Mouse (Mus musculus): ENCODE measurements at regions not wholly inside any gene's neighbourhood (a gene's known extent, or its start where the extent isn't known, plus 50 kb on each side); places are given as distances from the start of the nearest gene placed in this dataset.

DNA sequence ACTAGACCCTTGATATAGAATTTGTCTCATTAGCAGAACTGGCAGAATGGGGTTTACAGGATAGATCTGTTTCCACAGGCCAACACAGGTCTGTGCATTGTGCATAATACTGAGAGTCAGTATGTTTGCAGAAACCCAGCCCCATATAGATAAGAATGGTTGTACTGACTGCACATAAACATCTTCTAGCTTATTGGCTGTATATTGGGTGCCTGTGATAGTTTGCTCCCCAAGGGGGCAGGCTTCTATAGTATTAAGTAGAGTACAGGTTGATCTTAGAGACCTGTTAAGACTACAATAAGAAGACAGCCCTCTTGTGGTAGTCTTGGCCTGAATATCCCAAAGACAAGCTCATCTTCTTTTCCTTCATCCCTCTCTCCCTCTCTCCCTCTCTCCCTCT, 90.1 kb upstream of the Tex13c2 start:
- Histone ChIP-seq H3K27ac (ENCODE audit: low read depth, low read length) (no peak overlapping the region), H3K27me3 (ENCODE audit: control insufficient read depth, insufficient read depth, low read length) (no peaks in the 10 kb centered on the region), H3K9me3 (ENCODE audit: control insufficient read depth, low read length) (no peaks in the 10 kb centered on the region), H3K4me1 (ENCODE audit: control insufficient read depth, insufficient read depth, low read length) (no peaks in the 10 kb centered on the region), H3K36me3 (ENCODE audit: control insufficient read depth, insufficient read depth, low read length) (no peaks in the 10 kb centered on the region), H3K4me2 (no peak overlapping the region), H3K9ac (ENCODE audit: low read length) (no peak overlapping the region), H3K4me3 (ENCODE audit: low read depth, low read length) (no peak overlapping the region)
- DNase-seq (ENCODE audit: low spot score, missing footprints) (no peak), ATAC-seq (ENCODE audit: low FRiP score) (no peak)

DNA sequence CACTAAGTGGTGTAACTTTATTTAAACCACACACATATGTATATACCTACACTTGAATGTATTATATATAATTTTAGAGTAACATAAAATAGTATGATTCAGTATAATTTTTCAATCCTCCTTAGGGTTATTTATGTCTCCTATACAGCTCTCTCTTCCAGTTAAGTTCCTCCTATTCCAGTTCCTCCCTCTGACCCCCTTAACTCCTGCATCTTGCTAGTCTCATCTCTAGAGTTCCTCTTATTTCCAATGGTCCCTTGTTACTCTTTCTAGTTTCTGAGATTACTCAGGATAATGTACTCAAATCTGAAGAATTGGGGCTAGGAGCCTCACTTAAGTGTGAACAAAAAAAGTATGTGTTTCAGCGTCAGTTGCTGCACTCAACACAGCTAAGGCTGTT, 88.4 kb upstream of the Tex13c2 start:
- no peaks in the 10 kb centered on the region for H3K9me3 ChIP-seq (ENCODE audit: control insufficient read depth, low read length)
- no peak for DNase-seq (ENCODE audit: low spot score, missing footprints)
- H3K9ac ChIP-seq (ENCODE audit: low read length): no peak overlapping the region
- no peak for ATAC-seq (ENCODE audit: low FRiP score)
- H3K27me3 ChIP-seq (ENCODE audit: control insufficient read depth, insufficient read depth, low read length): no peaks in the 10 kb centered on the region
- WGBS: 68% methylated on average over 1 of the region's 1 CpGs
- no peaks in the 10 kb centered on the region for H3K36me3 ChIP-seq (ENCODE audit: control insufficient read depth, insufficient read depth, low read length)
- H3K4me1 ChIP-seq (ENCODE audit: control insufficient read depth, insufficient read depth, low read length): no peaks in the 10 kb centered on the region
- H3K4me3 ChIP-seq (ENCODE audit: low read depth, low read length): no peak overlapping the region
- H3K4me2 ChIP-seq: no peak overlapping the region
- no peak overlapping the region for H3K27ac ChIP-seq (ENCODE audit: low read depth, low read length)

DNA sequence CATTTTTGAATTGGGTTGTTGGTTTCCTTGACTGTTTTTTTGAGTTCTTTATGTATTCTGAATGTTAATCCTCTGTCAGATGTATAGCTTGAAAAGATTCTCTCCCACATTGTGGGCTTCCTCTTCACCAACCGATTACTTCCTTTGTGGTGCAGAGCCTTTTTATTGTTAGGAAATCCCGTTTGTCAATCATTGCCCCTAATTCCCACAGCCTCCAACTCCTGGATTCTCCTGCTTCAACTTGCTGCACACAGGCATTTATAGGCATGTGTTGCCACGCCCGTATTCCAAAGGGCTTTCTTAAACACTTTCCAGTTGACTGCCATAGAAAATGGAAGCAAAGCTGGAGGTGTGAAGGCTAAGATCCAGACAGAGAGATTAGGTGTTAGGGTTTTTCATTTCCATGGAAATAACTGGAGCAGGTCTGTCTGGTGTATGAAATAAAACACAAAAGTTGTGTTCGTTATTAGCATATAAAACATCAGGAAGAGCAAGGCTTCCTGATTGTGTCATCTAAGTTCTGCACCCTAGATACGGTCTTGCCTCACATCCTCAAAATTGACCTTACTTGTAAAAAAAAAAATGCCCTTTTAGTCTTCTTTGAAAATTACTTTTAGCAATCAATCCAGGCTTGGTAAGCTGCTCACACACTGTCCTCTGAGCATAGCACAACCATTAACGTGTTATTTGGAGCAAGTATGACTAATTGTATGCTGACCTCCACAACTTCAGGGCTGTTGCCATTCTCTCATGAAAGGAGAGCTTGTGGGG, 87.7 kb upstream of the Tex13c2 start:
- Histone ChIP-seq H3K36me3 (ENCODE audit: control insufficient read depth, insufficient read depth, low read length) (no peaks in the 10 kb centered on the region), H3K4me3 (ENCODE audit: low read depth, low read length) (no peak overlapping the region), H3K27ac (ENCODE audit: low read depth, low read length) (no peak overlapping the region), H3K27me3 (ENCODE audit: control insufficient read depth, insufficient read depth, low read length) (no peaks in the 10 kb centered on the region), H3K4me1 (ENCODE audit: control insufficient read depth, insufficient read depth, low read length) (no peaks in the 10 kb centered on the region), H3K4me2 (no peak overlapping the region), H3K9me3 (ENCODE audit: control insufficient read depth, low read length) (no peaks in the 10 kb centered on the region), H3K9ac (ENCODE audit: low read length) (no peak overlapping the region)
- DNase-seq (ENCODE audit: low spot score, missing footprints) (peak; percentile 84), ATAC-seq (ENCODE audit: low FRiP score) (peak; percentile 75)
- WGBS: 42% methylated on average over 7 of the region's 7 CpGs

- Histone ChIP-seq H3K36me3 (ENCODE audit: control insufficient read depth, insufficient read depth, low read length) (no peaks in the 10 kb centered on the region), H3K27ac (ENCODE audit: low read depth, low read length) (no peak overlapping the region), H3K4me3 (ENCODE audit: low read depth, low read length) (no peak overlapping the region), H3K9me3 (ENCODE audit: control insufficient read depth, low read length) (no peaks in the 10 kb centered on the region), H3K4me2 (no peak overlapping the region), H3K27me3 (ENCODE audit: control insufficient read depth, insufficient read depth, low read length) (no peaks in the 10 kb centered on the region), H3K9ac (ENCODE audit: low read length) (no peak overlapping the region), H3K4me1 (ENCODE audit: control insufficient read depth, insufficient read depth, low read length) (no peaks in the 10 kb centered on the region)
- DNase-seq (ENCODE audit: low spot score, missing footprints) (no peak), ATAC-seq (ENCODE audit: low FRiP score) (no peak)
- 59% methylated on average over 4 of the region's 4 CpGs for WGBS
Measured at GRCm38 (mm10) chrX:42402335-42402605, 87.2 kb upstream of the Tex13c2 start.

DNA sequence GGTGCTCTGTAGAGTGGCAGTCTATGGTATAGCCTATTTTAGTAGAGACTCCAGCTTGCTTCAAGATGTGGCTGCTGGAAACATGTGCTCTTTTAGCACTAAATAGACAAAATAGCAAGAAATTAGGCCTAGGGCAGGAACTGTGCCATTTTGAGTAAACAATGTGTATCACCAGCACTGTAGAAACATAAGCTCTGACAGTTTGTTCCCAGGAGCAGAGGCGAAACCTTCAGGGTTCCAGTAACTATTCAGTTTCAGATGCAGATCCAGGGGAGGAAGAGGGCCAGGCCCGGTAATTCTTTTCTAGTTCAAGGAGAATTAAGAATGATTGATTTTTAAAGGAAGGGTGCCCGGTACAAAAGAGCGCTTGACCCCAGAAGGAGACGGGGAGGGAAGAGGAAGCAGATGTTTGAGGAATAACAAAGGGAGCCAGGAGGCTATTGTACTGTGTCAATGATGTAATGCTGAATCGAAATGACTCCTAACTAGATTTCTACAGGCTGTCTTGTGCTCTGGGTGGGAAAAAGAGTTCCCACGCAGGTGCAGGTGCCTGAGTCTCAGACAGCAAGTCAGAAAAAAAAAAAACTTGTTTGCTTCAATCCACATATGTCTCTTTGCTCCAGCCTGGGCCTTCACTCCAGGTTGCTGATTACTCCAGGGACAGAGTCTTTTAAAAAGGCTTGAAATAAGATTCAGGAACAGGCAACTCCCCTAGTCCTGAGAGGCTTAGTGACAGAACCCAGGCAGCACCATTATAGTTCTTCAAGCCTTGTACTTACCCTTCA, 57.4 kb upstream of the Tex13c2 start:
- Histone ChIP-seq H3K4me1 (ENCODE audit: control insufficient read depth, insufficient read depth, low read length) (no peaks in the 10 kb centered on the region), H3K9me3 (ENCODE audit: control insufficient read depth, low read length) (no peaks in the 10 kb centered on the region), H3K27me3 (ENCODE audit: control insufficient read depth, insufficient read depth, low read length) (no peaks in the 10 kb centered on the region), H3K36me3 (ENCODE audit: control insufficient read depth, insufficient read depth, low read length) (no peaks in the 10 kb centered on the region), H3K4me2 (no peak overlapping the region), H3K4me3 (ENCODE audit: low read depth, low read length) (no peak overlapping the region), H3K9ac (ENCODE audit: low read length) (no peak overlapping the region), H3K27ac (ENCODE audit: low read depth, low read length) (peak overlapping the region; percentile 74; the same call in 1 of the 2 replicates)
- 17% methylated on average over 7 of the region's 7 CpGs for WGBS
- ATAC-seq (ENCODE audit: low FRiP score) (peak; percentile 95), DNase-seq (ENCODE audit: low spot score, missing footprints) (peak; percentile 88)
